Mouse (Mus musculus) forebrain, embryonic 16.5 days (tissue): ENCODE measurements around the gene Cdc42bpg. TPM values are rescaled to one million over a fixed set of nuclear protein-coding genes. Genes with fewer than 3 reads are reported as not detected.

Experiments used
- ATAC-seq: fragments of 200-750 bp; cut with Nextera tagmentation; 2 replicates; pipeline ENCODE4 v1.8.0; 2017; ENCODE audit warnings: mild to moderate bottlenecking, moderate library complexity
- H3K27ac ChIP-seq: fragments of 300-500 bp; sonication (generic); 2 replicates; pipeline ENCODE4 v1.5.1; 2014; ENCODE audit warnings: low read length, control low read depth
- H3K27me3 ChIP-seq: fragments of 300-500 bp; sonication (generic); replicated peaks from 2 replicates; pipeline ENCODE4 v1.6.1; 2014; ENCODE audit warnings: low read length; ENCODE audit not compliant: control insufficient read depth, insufficient read depth
- H3K36me3 ChIP-seq: fragments of 300-500 bp; sonication (generic); 2 replicates; pipeline ENCODE4 v1.6.1; 2014; ENCODE audit not compliant: control insufficient read depth, insufficient read depth
- H3K4me1 ChIP-seq: fragments of 300-500 bp; sonication (generic); replicated peaks from 2 replicates; pipeline ENCODE4 v1.6.1; 2014; ENCODE audit warnings: low read length; ENCODE audit not compliant: control insufficient read depth, insufficient read depth
- H3K4me2 ChIP-seq: fragments of 300-500 bp; sonication (generic); 2 replicates; pipeline ENCODE4 v1.6.1; 2014; ENCODE audit warnings: mild to moderate bottlenecking, low read length, control low read depth
- H3K4me3 ChIP-seq: fragments of 300-500 bp; sonication (generic); replicated peaks from 2 replicates; pipeline ENCODE4 v1.5.1; 2014; ENCODE audit warnings: mild to moderate bottlenecking, low read length, control low read depth
- H3K9ac ChIP-seq: fragments of 300-500 bp; sonication (generic); replicated peaks from 2 replicates; pipeline ENCODE4 v1.6.1; 2014; ENCODE audit warnings: low read depth, low read length, control low read depth
- H3K9me3 ChIP-seq: fragments of 300-500 bp; sonication (generic); 2 replicates; pipeline ENCODE4 v1.6.1; 2016; ENCODE audit warnings: low read length; ENCODE audit not compliant: control insufficient read depth
- WGBS: fragments of 180-500 bp; shearing (Covaris S2); extraction: QIAGEN DNeasy Blood & Tissue Kit; methylation state at CpG from one replicate; pipeline ENCODE4 v1.1.7; 2014; 5-methylcytosine and 5-hydroxymethylcytosine counted together
- polyA plus RNA-seq: library from polyadenylated mRNA; unstranded; fragments of >200 nt; fragmentation: Nextera tagmentation; extraction: Ambion mirVana; gene quantifications from 2 replicates; pipeline ENCODE4 v1.2.1, GENCODE M21; 2015

The Cdc42bpg gene
- polyA plus RNA-seq, 1 experiment from 2014 or later, result 0.52 TPM

GRCm38 (mm10) chr19:6333761-6334595 is 27.7 kb downstream of the Cdc42bpg start:
- Histone ChIP-seq H3K36me3 (peaks cover 12% of the 10 kb centered on the region), H3K4me1 (peaks cover 23% of the 10 kb centered on the region), H3K27me3 (no peaks in the 10 kb centered on the region), H3K4me2 (peak overlapping the region; percentile 8; the same call in 1 of the 2 replicates), H3K9ac (no peak overlapping the region), H3K9me3 (no peaks in the 10 kb centered on the region), H3K4me3 (no peak overlapping the region), H3K27ac (no peak overlapping the region)
- no peak for ATAC-seq
- WGBS, result 56% methylated on average over 9 of the region's 9 CpGs

GRCm38 (mm10) chr19:6334673-6335457 is 28.6 kb downstream of the Cdc42bpg start, which contains the start of gene Men1:
TSS of gene Men1 (plus strand) at chr19:6334979.
- Histone ChIP-seq H3K36me3 (peaks cover 16% of the 10 kb centered on the region), H3K4me1 (peaks cover 23% of the 10 kb centered on the region), H3K27me3 (no peaks in the 10 kb centered on the region), H3K9me3 (no peaks in the 10 kb centered on the region), H3K27ac (peak within 1 kb of the TSS; percentile 70), H3K9ac (peak within 1 kb of the TSS; percentile 83), H3K4me3 (peak within 1 kb of the TSS; percentile 75), H3K4me2 (peak within 1 kb of the TSS; percentile 71)
- whole genome bisulfite sequencing, result under 1% methylated on average over 43 of the region's 43 CpGs
- peak; percentile 97 for ATAC-seq

- Histone ChIP-seq H3K4me3 (peak overlapping the region; percentile 75), H3K36me3 (peaks cover 16% of the 10 kb centered on the region), H3K27me3 (no peaks in the 10 kb centered on the region), H3K4me1 (peaks cover 23% of the 10 kb centered on the region), H3K27ac (peak overlapping the region; percentile 70), H3K9me3 (no peaks in the 10 kb centered on the region), H3K9ac (peak overlapping the region; percentile 83), H3K4me2 (peak overlapping the region; percentile 71)
- no peak for ATAC-seq
- WGBS, result under 1% methylated on average over 25 of the region's 25 CpGs
These were observed 29.2 kb downstream of the Cdc42bpg start for GRCm38 (mm10) chr19:6335458-6335827.

GRCm38 (mm10) chr19:6336920-6337319 is 30.7 kb downstream of the Cdc42bpg start:
- H3K9me3 ChIP-seq, result no peaks in the 10 kb centered on the region
- ATAC-seq, result no peak
- no peak overlapping the region for H3K4me2 ChIP-seq
- no peak overlapping the region for H3K27ac ChIP-seq
- WGBS, result 97% methylated on average over 10 of the region's 10 CpGs
- H3K36me3 ChIP-seq, result peaks cover 16% of the 10 kb centered on the region
- H3K4me3 ChIP-seq, result no peak overlapping the region
- no peaks in the 10 kb centered on the region for H3K27me3 ChIP-seq
- no peak overlapping the region for H3K9ac ChIP-seq
- peaks cover 27% of the 10 kb centered on the region for H3K4me1 ChIP-seq

GRCm38 (mm10) chr19:6338171-6338570 is 31.9 kb downstream of the Cdc42bpg start:
- H3K27ac ChIP-seq, result no peak overlapping the region
- peaks cover 16% of the 10 kb centered on the region for H3K36me3 ChIP-seq
- H3K9ac ChIP-seq, result no peak overlapping the region
- no peak overlapping the region for H3K4me3 ChIP-seq
- H3K4me1 ChIP-seq, result peaks cover 27% of the 10 kb centered on the region
- no peak overlapping the region for H3K4me2 ChIP-seq
- H3K9me3 ChIP-seq, result no peaks in the 10 kb centered on the region
- no peak for ATAC-seq
- H3K27me3 ChIP-seq, result no peaks in the 10 kb centered on the region
- 94% methylated on average over 7 of the region's 7 CpGs for WGBS

- Histone ChIP-seq H3K36me3 (peaks cover 16% of the 10 kb centered on the region), H3K27ac (no peak overlapping the region), H3K4me3 (no peak overlapping the region), H3K27me3 (no peaks in the 10 kb centered on the region), H3K4me2 (no peak overlapping the region), H3K9me3 (no peaks in the 10 kb centered on the region), H3K9ac (no peak overlapping the region), H3K4me1 (peaks cover 27% of the 10 kb centered on the region)
- ATAC-seq, result no peak
- 89% methylated on average over 11 of the region's 11 CpGs for WGBS
These were observed 32.5 kb downstream of the Cdc42bpg start for GRCm38 (mm10) chr19:6338716-6339115.

- H3K9ac ChIP-seq, result no peak overlapping the region
- H3K9me3 ChIP-seq, result no peaks in the 10 kb centered on the region
- H3K4me1 ChIP-seq, result peaks cover 27% of the 10 kb centered on the region
- H3K27ac ChIP-seq, result no peak overlapping the region
- H3K27me3 ChIP-seq, result no peaks in the 10 kb centered on the region
- no peak for ATAC-seq
- peaks cover 20% of the 10 kb centered on the region for H3K36me3 ChIP-seq
- no peak overlapping the region for H3K4me2 ChIP-seq
- 94% methylated on average over 6 of the region's 6 CpGs for WGBS
- no peak overlapping the region for H3K4me3 ChIP-seq
These were observed 32.9 kb downstream of the Cdc42bpg start for GRCm38 (mm10) chr19:6339191-6339590.

GRCm38 (mm10) chr19:6339890-6340504 is 33.7 kb downstream of the Cdc42bpg start:
- H3K27me3 ChIP-seq, result no peaks in the 10 kb centered on the region
- 64% methylated on average over 15 of the region's 15 CpGs for WGBS
- no peak overlapping the region for H3K9ac ChIP-seq
- no peak overlapping the region for H3K4me3 ChIP-seq
- no peak for ATAC-seq
- H3K4me1 ChIP-seq, result peaks cover 27% of the 10 kb centered on the region
- no peaks in the 10 kb centered on the region for H3K9me3 ChIP-seq
- H3K4me2 ChIP-seq, result no peak overlapping the region
- peaks cover 21% of the 10 kb centered on the region for H3K36me3 ChIP-seq
- H3K27ac ChIP-seq, result no peak overlapping the region
